Mouse (Mus musculus): ENCODE measurements around the gene Htr5a.

Gene Htr5a

GRCm38 (mm10) chr5:27841701-27842295 is at the start of gene Htr5a:
Gene Htr5a, plus strand, starts transcription at chr5:27842149.
- peak; percentile 21 to 57 for DNase-seq

- DNase-seq = no peak
Measured at GRCm38 (mm10) chr5:27792173-27792470, 49.8 kb upstream of the Htr5a start.

- no peak for DNase-seq
Measured at GRCm38 (mm10) chr5:27792531-27793205, 49.3 kb upstream of the Htr5a start.

GRCm38 (mm10) chr5:27793923-27794322 is 48.0 kb upstream of the Htr5a start:
- peak; percentile 66 to 82 for DNase-seq

- no peak for DNase-seq
Measured at GRCm38 (mm10) chr5:27814282-27814681, 27.7 kb upstream of the Htr5a start.

GRCm38 (mm10) chr5:27818840-27819672 is 22.9 kb upstream of the Htr5a start:
- DNase-seq = no peak

GRCm38 (mm10) chr5:27821161-27821560 is 20.8 kb upstream of the Htr5a start:
- no peak for DNase-seq

GRCm38 (mm10) chr5:27827971-27828370 is 14.0 kb upstream of the Htr5a start:
- peak; percentile 51 to 69 for DNase-seq

GRCm38 (mm10) chr5:27835096-27835495 is 6.9 kb upstream of the Htr5a start:
- DNase-seq = peak; percentile 8 to 9

GRCm38 (mm10) chr5:27838061-27838460 is 3.9 kb upstream of the Htr5a start:
- DNase-seq = peak; percentile 49 to 68

GRCm38 (mm10) chr5:27842671-27843320 is 847 bp downstream of the Htr5a start:
- no peak for DNase-seq

- DNase-seq = no peak
Measured at GRCm38 (mm10) chr5:27846979-27847378, 5.0 kb downstream of the Htr5a start.

- DNase-seq = peak; percentile 8 to 34
Measured at GRCm38 (mm10) chr5:27854290-27854689, 12.3 kb downstream of the Htr5a start.

- no peak for DNase-seq
Measured at GRCm38 (mm10) chr5:27855726-27856125, 13.8 kb downstream of the Htr5a start.

GRCm38 (mm10) chr5:27873240-27874082 is 31.5 kb downstream of the Htr5a start:
- no peak for DNase-seq

- DNase-seq = no peak
Measured at GRCm38 (mm10) chr5:27874211-27874610, 32.3 kb downstream of the Htr5a start.

- DNase-seq = no peak
Measured at GRCm38 (mm10) chr5:27875341-27876105, 33.6 kb downstream of the Htr5a start.

- DNase-seq = no peak
Measured at GRCm38 (mm10) chr5:27878356-27878755, 36.4 kb downstream of the Htr5a start.

- peak; percentile 15 to 21 for DNase-seq
Measured at GRCm38 (mm10) chr5:27879726-27880125, 37.8 kb downstream of the Htr5a start.

GRCm38 (mm10) chr5:27880329-27881036 is 38.5 kb downstream of the Htr5a start:
- DNase-seq = no peak

GRCm38 (mm10) chr5:27881261-27881660 is 39.3 kb downstream of the Htr5a start:
- peak; percentile 2 to 16 for DNase-seq
